Mouse (Mus musculus) forebrain, embryonic 11.5 days (tissue): ENCODE measurements around the gene Tulp4. TPM values are rescaled to one million over a fixed set of nuclear protein-coding genes. Genes with fewer than 3 reads are reported as not detected.

Source experiments
- ATAC-seq: fragments of 200-750 bp; cut with Nextera tagmentation; replicated peaks from 2 replicates; pipeline ENCODE4 v1.8.0; 2017; ENCODE audit warnings: moderate TSS enrichment; ENCODE audit not compliant: low FRiP score
- DNase-seq: peaks from one replicate; pipeline ENCODE4 v3.0.0-alpha.2; 2017; ENCODE audit warnings: low spot score
- H3K27ac ChIP-seq: fragments of 300-500 bp; sonication (generic); 2 replicates; pipeline ENCODE4 v1.5.1; 2014; ENCODE audit warnings: low read depth, low read length
- H3K27me3 ChIP-seq: fragments of 300-500 bp; sonication (generic); 2 replicates; pipeline ENCODE4 v1.6.1; 2014; ENCODE audit warnings: mild to moderate bottlenecking, low read length, mixed read lengths; ENCODE audit not compliant: control insufficient read depth, insufficient read depth
- H3K36me3 ChIP-seq: fragments of 300-500 bp; sonication (generic); 2 replicates; pipeline ENCODE4 v1.6.1; 2014; ENCODE audit warnings: mild to moderate bottlenecking, low read length, moderate library complexity, mixed read lengths; ENCODE audit not compliant: control insufficient read depth, insufficient read depth
- H3K4me1 ChIP-seq: fragments of 300-500 bp; sonication (generic); replicated peaks from 2 replicates; pipeline ENCODE4 v1.6.1; 2014; ENCODE audit warnings: low read length, mixed read lengths; ENCODE audit not compliant: control insufficient read depth, insufficient read depth
- H3K4me2 ChIP-seq: fragments of 300-500 bp; sonication (generic); 2 replicates; pipeline ENCODE4 v1.6.1; 2014; ENCODE audit warnings: low read depth, mild to moderate bottlenecking, low read length, moderate library complexity, mixed read lengths; ENCODE audit not compliant: severe bottlenecking
- H3K4me3 ChIP-seq: fragments of 300-500 bp; sonication (generic); 2 replicates; pipeline ENCODE4 v1.5.1; 2014; ENCODE audit warnings: low read depth, low read length
- H3K9ac ChIP-seq: fragments of 300-500 bp; sonication (generic); 2 replicates; pipeline ENCODE4 v1.6.1; 2014; ENCODE audit warnings: low read length
- H3K9me3 ChIP-seq: fragments of 300-500 bp; sonication (generic); 2 replicates; pipeline ENCODE4 v1.6.1; 2016; ENCODE audit warnings: low read length, mixed read lengths; ENCODE audit not compliant: control insufficient read depth
- WGBS: fragments of 180-500 bp; shearing (Covaris S2); extraction: QIAGEN DNeasy Blood & Tissue Kit; methylation state at CpG from one replicate; pipeline ENCODE4 v1.1.7; 2014; 5-methylcytosine and 5-hydroxymethylcytosine counted together
- polyA plus RNA-seq: library from polyadenylated mRNA; unstranded; fragments of >200 nt; fragmentation: Nextera tagmentation; extraction: Ambion mirVana; gene quantifications from 2 replicates; pipeline ENCODE4 v1.2.1, GENCODE M21; 2014

The Tulp4 gene
- polyA plus RNA-seq, 1 experiment from 2014 or later = 110 TPM

GRCm38 (mm10) chr17:6162761-6163160 lies 56.5 kb downstream of the Tulp4 start:
- Histone ChIP-seq H3K36me3 (no peaks in the 10 kb centered on the region), H3K4me1 (no peaks in the 10 kb centered on the region), H3K27me3 (no peaks in the 10 kb centered on the region), H3K9ac (no peak overlapping the region), H3K9me3 (no peaks in the 10 kb centered on the region), H3K27ac (no peak overlapping the region), H3K4me3 (no peak overlapping the region), H3K4me2 (no peak overlapping the region)
- 93% methylated on average over 1 of the region's 1 CpGs for WGBS
- DNase-seq = no peak
- no peak for ATAC-seq

DNA sequence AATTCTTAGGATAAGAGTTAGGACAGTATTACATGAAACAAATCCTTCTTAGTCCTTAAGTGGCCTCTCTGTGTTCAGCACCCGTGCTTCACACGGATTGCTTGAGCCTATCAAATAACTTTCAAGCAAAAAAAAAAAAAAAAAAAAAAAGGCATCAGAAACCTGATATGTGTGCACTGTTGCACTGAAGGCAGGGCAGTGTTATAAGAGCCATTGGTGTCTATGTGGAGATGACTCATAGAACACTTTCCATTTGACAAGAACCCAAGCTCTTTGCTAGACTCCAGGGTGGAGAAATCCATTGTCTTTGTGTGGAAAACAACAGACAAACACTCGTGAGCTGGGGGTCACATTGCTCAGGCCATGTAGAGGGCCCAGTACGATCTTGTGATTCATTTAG lies 58.7 kb downstream of the Tulp4 start:
- WGBS = 76% methylated on average over 4 of the region's 4 CpGs
- no peak for DNase-seq
- Histone ChIP-seq H3K4me1 (no peaks in the 10 kb centered on the region), H3K9me3 (no peaks in the 10 kb centered on the region), H3K9ac (no peak overlapping the region), H3K4me2 (no peak overlapping the region), H3K36me3 (no peaks in the 10 kb centered on the region), H3K27ac (no peak overlapping the region), H3K27me3 (no peaks in the 10 kb centered on the region), H3K4me3 (no peak overlapping the region)
- no peak for ATAC-seq

- Histone ChIP-seq H3K27ac (no peak overlapping the region), H3K36me3 (no peaks in the 10 kb centered on the region), H3K4me1 (no peaks in the 10 kb centered on the region), H3K4me2 (no peak overlapping the region), H3K4me3 (no peak overlapping the region), H3K27me3 (no peaks in the 10 kb centered on the region), H3K9me3 (no peaks in the 10 kb centered on the region), H3K9ac (no peak overlapping the region)
- no peak for DNase-seq
- no peak for ATAC-seq
- WGBS = 86% methylated on average over 7 of the region's 7 CpGs
These were observed 66.2 kb downstream of the Tulp4 start for GRCm38 (mm10) chr17:6172440-6172839.

DNA sequence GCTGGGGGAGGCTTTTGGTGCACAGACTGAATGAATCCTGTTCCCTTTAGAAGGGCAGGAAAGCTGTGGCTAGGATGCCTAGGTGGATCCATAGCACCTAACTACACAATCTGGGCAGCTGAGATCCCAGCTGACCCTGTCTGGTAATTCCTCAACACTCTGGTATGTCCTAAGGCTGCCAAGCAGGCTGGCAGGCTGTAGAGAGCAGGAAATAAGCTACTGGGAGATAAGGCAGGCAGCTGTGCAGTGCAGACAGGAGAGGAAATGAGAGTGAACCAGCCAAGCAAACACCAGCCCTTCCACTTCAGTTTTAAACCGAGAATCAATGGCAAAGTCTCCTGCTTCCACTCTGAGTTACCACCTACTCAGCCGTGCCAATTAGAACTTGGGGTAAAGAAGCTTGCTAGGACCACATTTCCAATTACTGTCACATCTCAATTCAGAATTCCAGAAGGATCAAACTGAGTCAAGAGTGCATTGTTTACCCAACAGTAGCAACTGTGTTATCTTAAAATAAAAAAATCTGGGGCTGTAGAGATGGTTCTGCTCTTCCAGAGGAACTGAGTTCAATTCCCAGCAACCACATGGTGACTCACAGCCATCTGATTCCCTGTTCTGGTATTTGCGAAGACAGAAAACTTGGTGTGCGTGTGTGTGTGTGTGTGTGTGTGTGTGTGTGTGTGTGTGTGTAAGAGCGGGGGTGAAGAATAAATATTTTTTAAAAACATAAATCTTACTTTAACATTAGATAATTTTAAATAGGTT lies 66.9 kb downstream of the Tulp4 start:
- Histone ChIP-seq H3K27me3 (no peaks in the 10 kb centered on the region), H3K9me3 (no peaks in the 10 kb centered on the region), H3K4me2 (no peak overlapping the region), H3K27ac (no peak overlapping the region), H3K4me3 (no peak overlapping the region), H3K9ac (no peak overlapping the region), H3K36me3 (no peaks in the 10 kb centered on the region), H3K4me1 (no peaks in the 10 kb centered on the region)
- DNase-seq (no peak), ATAC-seq (no peak)
- WGBS = 73% methylated on average over 5 of the region's 5 CpGs

DNA sequence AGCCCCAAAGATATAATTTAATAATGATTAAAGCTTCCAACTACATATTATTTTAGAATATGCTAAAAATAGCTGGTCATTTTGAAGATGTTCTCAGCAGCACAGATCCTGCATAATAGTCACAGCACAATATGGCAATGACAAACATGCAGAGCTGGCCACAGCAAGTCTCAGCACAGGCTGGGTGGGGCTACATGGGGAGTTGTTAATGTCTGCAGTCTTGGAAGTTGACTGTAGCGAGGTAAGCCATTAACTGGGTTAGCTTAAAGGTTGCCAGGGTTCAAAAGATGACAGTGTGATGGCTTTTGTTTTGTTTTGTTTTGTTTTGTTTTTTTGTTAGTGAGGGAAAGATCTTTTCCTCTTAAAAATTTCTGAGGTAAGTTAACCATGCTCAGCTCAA lies 68.3 kb downstream of the Tulp4 start:
- ATAC-seq (no peak), DNase-seq (no peak)
- H3K4me2 ChIP-seq = no peak overlapping the region
- no peaks in the 10 kb centered on the region for H3K4me1 ChIP-seq
- no peaks in the 10 kb centered on the region for H3K36me3 ChIP-seq
- no peak overlapping the region for H3K9ac ChIP-seq
- no peaks in the 10 kb centered on the region for H3K27me3 ChIP-seq
- no peak overlapping the region for H3K27ac ChIP-seq
- H3K4me3 ChIP-seq = no peak overlapping the region
- no peaks in the 10 kb centered on the region for H3K9me3 ChIP-seq
- WGBS = 89% methylated on average over 1 of the region's 1 CpGs

GRCm38 (mm10) chr17:6178564-6179267 lies 72.5 kb downstream of the Tulp4 start:
- H3K9ac ChIP-seq = no peak overlapping the region
- no peaks in the 10 kb centered on the region for H3K4me1 ChIP-seq
- H3K4me2 ChIP-seq = no peak overlapping the region
- DNase-seq = no peak
- H3K27ac ChIP-seq = no peak overlapping the region
- H3K27me3 ChIP-seq = no peaks in the 10 kb centered on the region
- no peak overlapping the region for H3K4me3 ChIP-seq
- no peaks in the 10 kb centered on the region for H3K9me3 ChIP-seq
- 83% methylated on average over 6 of the region's 6 CpGs for WGBS
- ATAC-seq = no peak
- H3K36me3 ChIP-seq = no peaks in the 10 kb centered on the region

- Histone ChIP-seq H3K4me2 (no peak overlapping the region), H3K36me3 (no peaks in the 10 kb centered on the region), H3K9me3 (no peaks in the 10 kb centered on the region), H3K4me1 (no peaks in the 10 kb centered on the region), H3K4me3 (no peak overlapping the region), H3K27me3 (no peaks in the 10 kb centered on the region), H3K27ac (no peak overlapping the region), H3K9ac (no peak overlapping the region)
- 63% methylated on average over 4 of the region's 4 CpGs for WGBS
- no peak for DNase-seq
- ATAC-seq = no peak
These were observed 73.2 kb downstream of the Tulp4 start for GRCm38 (mm10) chr17:6179389-6179788.

GRCm38 (mm10) chr17:6180421-6180820 lies 74.2 kb downstream of the Tulp4 start:
- ATAC-seq (no peak), DNase-seq (no peak)
- whole genome bisulfite sequencing = 90% methylated on average over 3 of the region's 3 CpGs
- Histone ChIP-seq H3K9me3 (no peaks in the 10 kb centered on the region), H3K4me2 (no peak overlapping the region), H3K27me3 (no peaks in the 10 kb centered on the region), H3K36me3 (no peaks in the 10 kb centered on the region; the same call in 1 of the 2 replicates), H3K4me3 (no peak overlapping the region), H3K27ac (no peak overlapping the region), H3K4me1 (no peaks in the 10 kb centered on the region), H3K9ac (no peak overlapping the region)

- DNase-seq = no peak
- H3K36me3 ChIP-seq = peaks cover 3% of the 10 kb centered on the region; the same call in 1 of the 2 replicates
These were observed 76.5 kb downstream of the Tulp4 start for GRCm38 (mm10) chr17:6182715-6183114.

More at GRCm38 (mm10) chr17:6182715-6183114, 76.5 kb downstream of the Tulp4 start:
- 85% methylated on average over 4 of the region's 4 CpGs for WGBS
- no peak overlapping the region for H3K4me2 ChIP-seq
- H3K9me3 ChIP-seq = no peaks in the 10 kb centered on the region
- no peaks in the 10 kb centered on the region for H3K27me3 ChIP-seq
- no peak for ATAC-seq
- no peaks in the 10 kb centered on the region for H3K4me1 ChIP-seq
- H3K4me3 ChIP-seq = no peak overlapping the region
- no peak overlapping the region for H3K27ac ChIP-seq
- no peak overlapping the region for H3K9ac ChIP-seq
